Mouse (Mus musculus) thymus, postnatal 0 days (tissue): Measurements from ENCODE around the gene Mrps18a. TPM values are rescaled to one million over a fixed set of nuclear protein-coding genes. Genes with fewer than 3 reads are reported as not detected.

Experiments
- polyA plus RNA-seq: library from polyadenylated mRNA; unstranded; fragments of >200 nt; fragmentation: Nextera tagmentation; extraction: Ambion mirVana; gene quantifications from 2 replicates; pipeline ENCODE4 v1.2.1, GENCODE M21; 2015

Mrps18a gene
- polyA plus RNA-seq, 1 experiment from 2014 or later: 126 TPM

Other genes with a start within 250 kb of the Mrps18a start
- 1.1 and 1.3 TPM in 2 replicates for gene Vegfa, start 78.6 kb upstream of the Mrps18a start, polyA plus RNA-seq
- 2.0 and 2.7 TPM in 2 replicates for gene Rsph9, start 33.2 kb downstream of the Mrps18a start, polyA plus RNA-seq
- gene Mad2l1bp, start 42.6 kb downstream of the Mrps18a start, polyA plus RNA-seq: 61.6 and 62.3 TPM in 2 replicates
- gene Gtpbp2, start 50.0 kb downstream of the Mrps18a start, polyA plus RNA-seq: 31.4 and 37.6 TPM in 2 replicates
- gene Polh, start 91.7 kb downstream of the Mrps18a start, polyA plus RNA-seq: 21.5 and 24.0 TPM in 2 replicates
- gene Xpo5, start 91.8 kb downstream of the Mrps18a start, polyA plus RNA-seq: 25.2 and 26.8 TPM in 2 replicates
- gene Polr1c, start 137.1 kb downstream of the Mrps18a start, polyA plus RNA-seq: 69.4 and 71.2 TPM in 2 replicates
- 119 and 124 TPM in 2 replicates for gene Yipf3, start 137.1 kb downstream of the Mrps18a start, polyA plus RNA-seq
- gene Lrrc73, start 142.5 kb downstream of the Mrps18a start, polyA plus RNA-seq: 1.1 and 1.2 TPM in 2 replicates
- 26.8 and 27.6 TPM in 2 replicates for gene Tjap1, start 172.0 kb downstream of the Mrps18a start, polyA plus RNA-seq
- 8.1 and 9.6 TPM in 2 replicates for gene Dlk2, start 186.4 kb downstream of the Mrps18a start, polyA plus RNA-seq
- gene Abcc10, start 217.4 kb downstream of the Mrps18a start, polyA plus RNA-seq: 3.5 and 4.0 TPM in 2 replicates